Mouse (Mus musculus) embryo, embryonic 10 days (tissue): ENCODE measurements around the gene Abca15.
A peak's percentile ranks its signal among the peaks of the same experiment; 100 is the strongest.
"Not testable (repeated sequence)": the region's sequence is repeated elsewhere in the genome, so short reads cannot be mapped to it uniquely, and the experiment has no call there.

ENCODE experiments used
- DNase-seq: peaks from one replicate; pipeline ENCODE4 v3.0.0-alpha.2; 2015; ENCODE audit warnings: low spot score

Gene Abca15

GRCm38 (mm10) chr7:120328087-120328793 lies at the start of gene Abca15:
Gene Abca15, plus strand, starts transcription at chr7:120328670.
- DNase-seq: no peak

GRCm38 (mm10) chr7:120285286-120285685 lies 43.2 kb upstream of the Abca15 start:
- no peak for DNase-seq

GRCm38 (mm10) chr7:120316086-120316485 lies 12.4 kb upstream of the Abca15 start:
- DNase-seq: no peak

- no peak for DNase-seq
These were observed 5.5 kb upstream of the Abca15 start for GRCm38 (mm10) chr7:120322963-120323362.

DNA sequence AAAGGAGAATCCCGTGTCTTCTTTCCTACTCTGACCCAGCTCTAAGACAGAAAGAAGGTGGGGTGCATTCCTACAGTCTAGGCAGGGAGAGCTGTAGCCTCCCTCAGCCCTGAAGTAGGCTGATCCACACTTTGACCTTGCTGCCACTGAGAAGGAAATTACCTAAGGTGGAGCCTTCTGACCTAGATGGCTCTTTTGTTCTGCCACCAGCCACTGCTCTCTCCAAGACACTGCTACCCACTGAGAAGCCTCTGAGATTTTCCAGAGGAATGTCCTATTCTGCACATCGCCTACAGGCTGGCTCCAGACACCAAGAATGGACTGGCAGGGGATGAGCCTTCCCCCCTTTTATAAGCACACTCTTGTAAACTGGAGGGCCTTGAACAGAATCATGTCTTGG lies 2.6 kb upstream of the Abca15 start:
- DNase-seq: not testable (repeated sequence)

DNA sequence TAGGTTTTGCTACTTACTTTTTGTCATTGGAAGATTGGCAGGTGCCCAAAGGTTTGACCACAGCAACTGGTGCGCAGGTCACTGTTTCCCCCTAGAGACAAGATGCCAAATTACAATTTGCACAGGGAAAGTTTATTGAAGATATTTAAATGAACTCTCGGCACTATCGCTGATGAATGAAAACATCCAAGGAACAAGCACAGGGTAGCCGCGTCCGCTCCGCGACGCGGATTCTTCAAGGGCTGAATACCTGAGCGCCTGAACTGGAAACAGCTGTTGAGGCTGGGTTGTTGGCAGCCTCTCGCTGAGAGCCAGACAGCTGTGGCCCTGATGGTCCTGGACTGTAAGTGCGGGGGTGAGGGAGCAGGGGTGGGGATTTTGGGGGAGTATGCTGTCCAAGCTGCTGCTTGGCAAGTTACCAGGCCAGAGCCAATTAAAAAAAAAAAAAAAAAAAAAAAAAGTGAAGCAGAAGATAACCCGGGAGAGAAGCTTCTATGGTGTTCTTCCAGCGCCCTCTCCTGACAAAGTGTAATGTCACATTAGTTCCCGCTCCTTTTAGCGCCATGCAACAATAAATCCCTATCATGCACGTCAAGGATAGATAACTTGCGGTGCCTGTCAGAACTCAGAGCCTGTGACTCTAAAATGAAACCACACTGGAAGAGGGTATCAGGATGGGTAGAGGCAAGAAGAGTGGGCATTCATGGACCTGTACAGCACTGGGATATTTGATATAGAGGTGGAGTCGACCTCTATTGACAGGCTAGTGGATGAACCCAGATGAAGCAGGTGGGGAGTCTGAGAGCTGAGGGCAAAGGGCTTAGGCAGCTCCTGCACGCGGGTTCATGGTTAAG lies 1.0 kb upstream of the Abca15 start:
- DNase-seq: peak; percentile 59

GRCm38 (mm10) chr7:120361159-120361558 lies 32.7 kb downstream of the Abca15 start:
- DNase-seq: peak; percentile 73

- no peak for DNase-seq
These were observed 81.0 kb downstream of the Abca15 start, which contains the start of gene Abca16 for GRCm38 (mm10) chr7:120409447-120409846. Gene Abca16, plus strand, starts transcription at chr7:120409647.

- no peak for DNase-seq
These were observed 83.9 kb downstream of the Abca15 start for GRCm38 (mm10) chr7:120412391-120412790.

- peak; percentile 78 for DNase-seq
These were observed 98.2 kb downstream of the Abca15 start for GRCm38 (mm10) chr7:120426625-120427024.

DNA sequence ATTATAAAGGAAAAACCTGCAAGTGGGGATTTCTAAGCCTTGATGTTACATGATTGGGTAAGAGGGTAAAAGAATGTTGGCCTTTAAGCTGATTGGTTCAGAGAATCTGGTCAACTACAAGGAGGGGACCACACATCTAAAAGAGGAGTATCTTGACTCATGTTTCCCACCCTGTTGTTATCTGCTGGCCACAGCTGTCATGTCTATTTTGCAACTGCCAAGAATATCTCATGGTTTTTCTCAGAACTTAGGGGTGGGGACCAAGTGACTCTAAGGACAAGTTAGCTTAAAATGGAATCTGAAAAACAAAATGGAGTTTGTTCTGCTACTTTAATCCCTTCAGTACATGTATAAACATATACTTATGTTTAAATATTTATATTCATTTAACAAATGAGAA lies 103.0 kb downstream of the Abca15 start:
- no peak for DNase-seq
